Mouse (Mus musculus) MEL (cell line): ENCODE measurements around the gene Agl. TPM values are rescaled to one million over a fixed set of nuclear protein-coding genes. Genes with fewer than 3 reads are reported as not detected.

Experiments used
- DNase-seq: peaks from one replicate; pipeline ENCODE4 v3.0.0; 2011; ENCODE audit warnings: low read depth, low spot score
- H3K27ac ChIP-seq: 2 replicates; pipeline ENCODE4 v1.5.1; 2012; ENCODE audit warnings: low read depth, mild to moderate bottlenecking, control low read depth, low read length, moderate library complexity; ENCODE audit not compliant: control insufficient read depth
- H3K27me3 ChIP-seq, 2 experiments: fragments of 150-350 bp in 1 of 2; sonication (generic) in 1 of 2; 2 replicates each; pipeline ENCODE4 v1.6.1; 2012; ENCODE audit warnings: low read length in 2 of 2, mild to moderate bottlenecking in 2 of 2, improper control_type of control experiment in 1 of 2, moderate library complexity in 1 of 2; ENCODE audit not compliant: insufficient read depth in 2 of 2, control insufficient read depth in 1 of 2
- H3K36me3 ChIP-seq, 2 experiments: 2 replicates each; pipeline ENCODE4 v1.6.1; 2012 to 2014; ENCODE audit warnings: low read length in 2 of 2, improper control_type of control experiment in 1 of 2, inconsistent platforms in 1 of 2, mild to moderate bottlenecking in 1 of 2; ENCODE audit not compliant: insufficient read depth in 2 of 2, control insufficient read depth in 1 of 2
- H3K4me1 ChIP-seq, 2 experiments: fragments of 150-350 bp in 1 of 2; sonication (generic) in 1 of 2; 2 replicates each; pipeline ENCODE4 v1.6.1; 2012; ENCODE audit warnings: low read length in 2 of 2, improper control_type of control experiment in 1 of 2, mild to moderate bottlenecking in 1 of 2; ENCODE audit not compliant: insufficient read depth in 2 of 2, control insufficient read depth in 1 of 2
- H3K4me3 ChIP-seq, 2 experiments: fragments of 150-350 bp in 1 of 2; sonication (generic) in 1 of 2; 2 replicates each; pipeline ENCODE4 v1.5.1; 2012; ENCODE audit warnings: low read depth in 2 of 2, low read length in 2 of 2, mild to moderate bottlenecking in 2 of 2, moderate library complexity in 2 of 2, control low read depth in 1 of 2, improper control_type of control experiment in 1 of 2; ENCODE audit not compliant: control insufficient read depth in 1 of 2, insufficient read depth in 1 of 2
- H3K79me2 ChIP-seq: 2 replicates; pipeline ENCODE4 v1.6.1; 2012; ENCODE audit warnings: mild to moderate bottlenecking, low read length, moderate library complexity; ENCODE audit not compliant: control insufficient read depth, poor library complexity, insufficient read depth
- H3K9ac ChIP-seq: 2 replicates; pipeline ENCODE4 v1.6.1; 2012; ENCODE audit warnings: low read depth, mild to moderate bottlenecking, control low read depth, low read length, moderate library complexity; ENCODE audit not compliant: control insufficient read depth, poor library complexity, severe bottlenecking
- H3K9me3 ChIP-seq: fragments of 150-350 bp; sonication (generic); replicated peaks from 2 replicates; pipeline ENCODE4 v1.6.1; 2012; ENCODE audit warnings: mild to moderate bottlenecking, low read length, improper control_type of control experiment, moderate library complexity; ENCODE audit not compliant: insufficient read depth
- BHLHE40 ChIP-seq: IDR thresholded peaks from 2 replicates; pipeline ENCODE4 v1.6.1; 2012; ENCODE audit warnings: low read depth, mild to moderate bottlenecking, inconsistent platforms, low read length, improper control_type of control experiment, borderline replicate concordance
- E2F4 ChIP-seq: IDR thresholded peaks from 2 replicates; pipeline ENCODE4 v1.6.1; 2011; ENCODE audit warnings: low read depth, low read length, improper control_type of control experiment, borderline replicate concordance
- EP300 ChIP-seq, 2 experiments: IDR thresholded peaks; 2 replicates each; pipeline ENCODE4 v1.6.1; 2011; ENCODE audit warnings: improper control_type of control experiment in 2 of 2, low read length in 2 of 2, low read depth in 1 of 2, mild to moderate bottlenecking in 1 of 2
- ETS1 ChIP-seq: IDR thresholded peaks from 2 replicates; pipeline ENCODE4 v1.6.1; 2012; ENCODE audit warnings: low read depth, mild to moderate bottlenecking, inconsistent platforms, low read length, improper control_type of control experiment, moderate library complexity
- GATA1 ChIP-seq: IDR thresholded peaks from 2 replicates; pipeline ENCODE4 v1.6.1; 2011; ENCODE audit warnings: low read depth, low read length, improper control_type of control experiment
- HCFC1 ChIP-seq: IDR thresholded peaks from 2 replicates; pipeline ENCODE4 v1.6.1; 2012; ENCODE audit warnings: low read depth, mild to moderate bottlenecking, inconsistent platforms, low read length, improper control_type of control experiment, moderate library complexity
- MAFK ChIP-seq: IDR thresholded peaks from 2 replicates; pipeline ENCODE4 v1.6.1; 2011; ENCODE audit warnings: low read depth, mild to moderate bottlenecking, low read length, improper control_type of control experiment, borderline replicate concordance
- MAZ ChIP-seq: IDR thresholded peaks from 2 replicates; pipeline ENCODE4 v1.6.1; 2012; ENCODE audit warnings: low read depth, mild to moderate bottlenecking, inconsistent platforms, low read length, improper control_type of control experiment
- MEF2A ChIP-seq: IDR thresholded peaks from 2 replicates; pipeline ENCODE4 v1.6.1; 2014; ENCODE audit warnings: low read depth, mild to moderate bottlenecking, inconsistent platforms, low read length, improper control_type of control experiment; ENCODE audit not compliant: poor library complexity, insufficient replicate concordance, severe bottlenecking; ENCODE audit errors: extremely low read depth
- MYC ChIP-seq: IDR thresholded peaks from 2 replicates; pipeline ENCODE4 v1.6.1; 2011; ENCODE audit warnings: low read depth, mild to moderate bottlenecking, low read length, improper control_type of control experiment, moderate library complexity
- POLR2AphosphoS2 ChIP-seq: IDR thresholded peaks from 2 replicates; pipeline ENCODE4 v1.6.1; 2011; ENCODE audit warnings: low read length, improper control_type of control experiment
- RAD21 ChIP-seq: IDR thresholded peaks from 2 replicates; pipeline ENCODE4 v1.6.1; 2011; ENCODE audit warnings: mild to moderate bottlenecking, low read depth, low read length, improper control_type of control experiment
- RCOR1 ChIP-seq: IDR thresholded peaks from 2 replicates; pipeline ENCODE4 v1.6.1; 2012; ENCODE audit warnings: low read depth, mild to moderate bottlenecking, inconsistent platforms, low read length, improper control_type of control experiment
- SIN3A ChIP-seq: IDR thresholded peaks from 2 replicates; pipeline ENCODE4 v1.6.1; 2012; ENCODE audit warnings: low read length, improper control_type of control experiment, inconsistent platforms
- TAL1 ChIP-seq: IDR thresholded peaks from 2 replicates; pipeline ENCODE4 v1.6.1; 2012; ENCODE audit warnings: mild to moderate bottlenecking, inconsistent platforms, low read length, moderate library complexity, mixed read lengths
- TCF12 ChIP-seq: IDR thresholded peaks from 2 replicates; pipeline ENCODE4 v1.6.1; 2014; ENCODE audit warnings: low read depth, mild to moderate bottlenecking, inconsistent platforms, low read length, improper control_type of control experiment, moderate library complexity
- UBTF ChIP-seq: IDR thresholded peaks from 2 replicates; pipeline ENCODE4 v1.6.1; 2012; ENCODE audit warnings: low read depth, mild to moderate bottlenecking, inconsistent platforms, low read length, improper control_type of control experiment, moderate library complexity, borderline replicate concordance; ENCODE audit not compliant: insufficient read depth
- USF1 ChIP-seq: IDR thresholded peaks from 2 replicates; pipeline ENCODE4 v1.6.1; 2014; ENCODE audit warnings: low read depth, mild to moderate bottlenecking, inconsistent platforms, low read length, improper control_type of control experiment, moderate library complexity
- USF2 ChIP-seq, 2 experiments: IDR thresholded peaks; 2 replicates each; pipeline ENCODE4 v1.6.1; 2011 to 2012; ENCODE audit warnings: improper control_type of control experiment in 2 of 2, low read length in 2 of 2, borderline replicate concordance in 1 of 2, inconsistent platforms in 1 of 2, low read depth in 1 of 2, mild to moderate bottlenecking in 1 of 2; ENCODE audit not compliant: insufficient read depth in 1 of 2
- ZMIZ1 ChIP-seq: IDR thresholded peaks from 2 replicates; pipeline ENCODE4 v1.6.1; 2012; ENCODE audit warnings: low read depth, mild to moderate bottlenecking, inconsistent platforms, low read length, improper control_type of control experiment, moderate library complexity
- ZNF384 ChIP-seq: IDR thresholded peaks from 2 replicates; pipeline ENCODE4 v1.6.1; 2012; ENCODE audit warnings: low read depth, mild to moderate bottlenecking, inconsistent platforms, low read length, improper control_type of control experiment
- polyA plus RNA-seq, 2 experiments: library from polyadenylated mRNA; stranded (reverse) in 1 of 2; unstranded in 1 of 2; fragments of >175 nt in 1 of 2; fragments of >200 nt in 1 of 2; gene quantifications; 2 replicates each; pipeline versions ENCODE4 v1.2.1 to v1.2.4; 2012; ENCODE audit warnings: low replicate concordance in 2 of 2, low read depth in 1 of 2; ENCODE audit not compliant: insufficient read length in 2 of 2, insufficient read depth in 1 of 2, missing spikeins in 1 of 2
- total RNA-seq: library from RNA; depleted of rRNA; stranded (reverse); fragments of 300-350 nt; gene quantifications from 2 replicates; pipeline ENCODE4 v1.2.3, GENCODE M21; 2012

Gene Agl
- total and polyA plus RNA-seq, 3 experiments, result 4.6 to 21.1 (median 11.9) TPM

GRCm38 (mm10) chr3:116695666-116695985 is 112.3 kb downstream of the Agl start:
- Histone ChIP-seq H3K9me3 (no peaks in the 10 kb centered on the region), H3K9ac (no peak overlapping the region), H3K79me2 (peaks cover 15% of the 10 kb centered on the region), H3K27ac (0 out of 2 replicates have a peak overlapping the region, but pooled peaks have one; percentile 21), H3K36me3 (peaks cover 0 to 35% of the 10 kb centered on the region in 2 experiments), H3K4me1 (peaks cover 21 to 31% of the 10 kb centered on the region in 2 experiments), H3K27me3 (no peaks in the 10 kb centered on the region), H3K4me3 (no peak overlapping the region)
- no peak for DNase-seq
- no peak for TF ChIP-seq UBTF
- TF ChIP-seq GATA1, result peak; percentile 79

GRCm38 (mm10) chr3:116694955-116695665 is 112.9 kb downstream of the Agl start:
- peak overlapping the region; percentile 44 for H3K27ac ChIP-seq
- no peaks in the 10 kb centered on the region for H3K27me3 ChIP-seq
- peaks cover 0 to 35% of the 10 kb centered on the region in 2 experiments for H3K36me3 ChIP-seq
- DNase-seq, result peak; percentile 11
- no peaks in the 10 kb centered on the region for H3K9me3 ChIP-seq
- H3K9ac ChIP-seq, result no peak overlapping the region
- TF ChIP-seq ZMIZ1 (no peak), MAFK (no peak), EP300 (IDR thresholded peaks at IDR 0.05; ENCODE audit: low read depth in 1 of 2, low read length in 2 of 2) (no peak), HCFC1 (no peak), USF1 (no peak), E2F4 (no peak)
- H3K4me3 ChIP-seq, result no peak overlapping the region
- H3K4me1 ChIP-seq, result peaks cover 21 to 31% of the 10 kb centered on the region in 2 experiments
- peaks cover 15% of the 10 kb centered on the region for H3K79me2 ChIP-seq

- Histone ChIP-seq H3K4me3 (peak overlapping the region in 1 of 2 experiments; percentile 19; a peak in 1 of 4 replicates), H3K9ac (no peak overlapping the region), H3K36me3 (peaks cover 0 to 32% of the 10 kb centered on the region in 2 experiments), H3K4me1 (peaks cover 21 to 30% of the 10 kb centered on the region in 2 experiments), H3K79me2 (peaks cover 11% of the 10 kb centered on the region)
- peak; percentile 74 for DNase-seq
- TF ChIP-seq MEF2A, result peak; percentile 39; the same call in 1 of the 2 replicates
- TF ChIP-seq RAD21, result no peak
- TF ChIP-seq HCFC1, result peak; percentile 37; the same call in 1 of the 2 replicates
- TF ChIP-seq ZNF384, result peak; percentile 84
- peak; percentile 92 for TF ChIP-seq TAL1
- TF ChIP-seq BHLHE40, result no peak
- no peak for TF ChIP-seq MYC
- no peak for TF ChIP-seq E2F4
- peak; percentile 51; the same call in 1 of the 2 replicates for TF ChIP-seq MAZ
- peak; percentile 91 to 94 for TF ChIP-seq EP300 (IDR thresholded peaks at IDR 0.05; ENCODE audit: low read depth in 1 of 2, low read length in 2 of 2)
- peak; percentile 98 for TF ChIP-seq GATA1
- peak; percentile 69 for TF ChIP-seq ETS1
- no peak for TF ChIP-seq ZMIZ1
- TF ChIP-seq POLR2AphosphoS2, result no peak
- peak; percentile 87 for TF ChIP-seq SIN3A
- peak; percentile 91 for TF ChIP-seq RCOR1
- TF ChIP-seq TCF12, result peak; percentile 96
- no peak for TF ChIP-seq USF2 (IDR thresholded peaks at IDR 0.05; ENCODE audit: borderline replicate concordance in 1 of 2, insufficient read depth in 1 of 2, low read depth in 1 of 2, low read length in 2 of 2)
- peak; percentile 39; the same call in 1 of the 2 replicates for TF ChIP-seq MAFK
- TF ChIP-seq, all 39 proteins: peak for 12
- Histone ChIP-seq H3K27me3 (no peaks in the 10 kb centered on the region), H3K27ac (peak overlapping the region; percentile 44), H3K9me3 (no peaks in the 10 kb centered on the region)
Observed at GRCm38 (mm10) chr3:116694312-116694711, 113.7 kb downstream of the Agl start.
